Mouse (Mus musculus) bone marrow macrophage, adult 2 months (primary cell): ENCODE data around the gene Hoxd13.

Experiments
- CTCF ChIP-seq: IDR thresholded peaks from 2 replicates; pipeline ENCODE4 v1.5.1; 2012; ENCODE audit warnings: low read depth, mild to moderate bottlenecking, low read length, moderate library complexity
- POLR2A ChIP-seq: IDR thresholded peaks from 2 replicates; pipeline ENCODE4 v1.6.1; 2012; ENCODE audit warnings: mild to moderate bottlenecking, low read depth, low read length, borderline replicate concordance

GRCm38 (mm10) chr2:74673835-74674425, 5.8 kb downstream of the Hoxd13 start:
- TF ChIP-seq CTCF, result no peak
- TF ChIP-seq POLR2A, result no peak
